Mouse (Mus musculus) lung, postnatal 0 days (tissue): ENCODE data around the gene Fcf1.

Experiments used
- CTCF ChIP-seq: IDR thresholded peaks from 2 replicates; pipeline ENCODE4 v1.5.1; 2016; ENCODE audit warnings: antibody characterized with exemption, mild to moderate bottlenecking
- EP300 ChIP-seq: IDR thresholded peaks from 2 replicates; pipeline ENCODE4 v1.6.1; 2016; ENCODE audit warnings: antibody characterized with exemption, mild to moderate bottlenecking, control low read depth

- TF ChIP-seq CTCF (no peak), EP300 (no peak)
Measured at GRCm38 (mm10) chr12:84996501-84997398, 26.1 kb downstream of the Fcf1 start.
